Mouse (Mus musculus) heart, adult 2 months (tissue): ENCODE data around the gene Naa15.
"Not testable (repeated sequence)": the region's sequence is repeated elsewhere in the genome, so short reads cannot be mapped to it uniquely, and the experiment has no call there.

ENCODE experiments used
- CTCF ChIP-seq: fragments of 200-600 bp; IDR thresholded peaks from 2 replicates; pipeline ENCODE4 v1.8.1; 2022; ENCODE audit warnings: antibody characterized with exemption, mild to moderate bottlenecking, moderate library complexity
- POLR2A ChIP-seq: fragments of 200-500 bp; IDR thresholded peaks from 2 replicates; pipeline ENCODE4 v1.6.1; 2011; ENCODE audit warnings: mild to moderate bottlenecking, low read depth, low read length, control low read depth; ENCODE audit not compliant: insufficient read depth

DNA sequence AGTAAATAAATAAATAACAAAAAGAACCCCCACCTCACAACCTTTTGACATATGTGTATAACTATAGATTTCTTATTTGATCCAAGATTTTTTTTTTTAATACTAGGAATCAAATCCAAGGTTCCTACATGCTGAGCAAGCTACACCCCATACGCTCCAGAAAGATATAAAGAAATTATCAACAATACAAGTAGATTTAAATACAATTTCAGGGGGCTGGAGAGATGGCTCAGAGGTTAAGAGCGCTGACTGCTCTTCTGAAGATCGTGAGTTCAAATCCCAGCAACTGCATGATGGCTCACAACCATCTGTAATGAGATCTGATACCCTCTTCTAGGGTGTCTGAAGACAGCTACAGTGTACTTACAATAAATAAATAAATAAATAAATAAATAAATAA, 21.9 kb upstream of the Naa15 start:
- TF ChIP-seq POLR2A, CTCF: not testable (repeated sequence)
